Mouse (Mus musculus) liver, embryonic 14.5 days (tissue): ENCODE results near the gene Ralgapa2.

Source experiments
- CTCF ChIP-seq: IDR thresholded peaks from 2 replicates; pipeline ENCODE4 v1.5.1; 2016; ENCODE audit warnings: antibody characterized with exemption, low read depth, control low read depth
- EP300 ChIP-seq: IDR thresholded peaks from 2 replicates; pipeline ENCODE4 v1.6.1; 2016; ENCODE audit warnings: antibody characterized with exemption, low read depth

DNA sequence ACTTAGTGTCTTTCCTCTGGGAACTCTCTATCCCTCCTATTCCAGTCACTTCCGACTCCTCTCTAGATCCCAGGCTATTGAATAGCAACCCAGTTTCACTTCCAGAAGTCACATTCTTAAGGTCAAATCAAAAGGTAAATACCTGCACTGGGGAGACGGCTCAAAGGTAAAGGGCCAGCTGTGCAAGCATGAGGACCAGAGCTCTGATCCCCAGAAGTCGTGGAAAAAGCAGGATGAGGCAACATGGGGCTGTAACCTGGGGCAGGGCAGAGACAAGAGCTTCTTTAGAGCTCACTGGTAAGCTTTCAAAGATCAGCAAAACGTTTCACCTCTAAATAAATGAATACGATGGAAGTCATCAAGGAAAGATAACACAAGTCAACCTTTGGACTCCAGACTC lies 100.2 kb downstream of the Ralgapa2 start:
- no peak for TF ChIP-seq CTCF
- TF ChIP-seq EP300: no peak
